Mouse (Mus musculus): ENCODE data around the gene Pkd1l2. TPM values are rescaled to one million over a fixed set of nuclear protein-coding genes. Genes with fewer than 3 reads are reported as not detected.

The Pkd1l2 gene
- total RNA-seq, 2 experiments from 2014 or later, result 1.5 to 3.1 TPM

GRCm38 (mm10) chr8:117039843-117040242 lies 42.4 kb downstream of the Pkd1l2 start:
- DNase-seq (ENCODE audit: low spot score in 2 of 2), result no peak

- DNase-seq (ENCODE audit: low spot score in 2 of 2), result no peak
These were observed 44.8 kb downstream of the Pkd1l2 start for GRCm38 (mm10) chr8:117037374-117037935.

GRCm38 (mm10) chr8:117033393-117033792 lies 48.9 kb downstream of the Pkd1l2 start:
- no peak for DNase-seq (ENCODE audit: low spot score in 2 of 2)

GRCm38 (mm10) chr8:117032609-117033008 lies 49.6 kb downstream of the Pkd1l2 start:
- no peak for DNase-seq (ENCODE audit: low spot score in 2 of 2)

- DNase-seq (ENCODE audit: low spot score in 2 of 2), result no peak
These were observed 50.8 kb downstream of the Pkd1l2 start for GRCm38 (mm10) chr8:117031476-117031875.

- no peak for DNase-seq (ENCODE audit: low spot score in 2 of 2)
These were observed 53.6 kb downstream of the Pkd1l2 start for GRCm38 (mm10) chr8:117028686-117029085.

- DNase-seq (ENCODE audit: low spot score in 2 of 2), result no peak
These were observed 54.6 kb downstream of the Pkd1l2 start for GRCm38 (mm10) chr8:117027601-117028000.

GRCm38 (mm10) chr8:117022297-117022993 lies 59.8 kb downstream of the Pkd1l2 start:
- no peak for DNase-seq (ENCODE audit: low spot score in 2 of 2)

GRCm38 (mm10) chr8:117019323-117020275 lies 62.6 kb downstream of the Pkd1l2 start:
- DNase-seq (ENCODE audit: low spot score in 2 of 2), result no peak

GRCm38 (mm10) chr8:117017896-117018295 lies 64.4 kb downstream of the Pkd1l2 start:
- no peak for DNase-seq (ENCODE audit: low spot score in 2 of 2)

- DNase-seq (ENCODE audit: low spot score in 2 of 2), result no peak
These were observed 65.2 kb downstream of the Pkd1l2 start for GRCm38 (mm10) chr8:117017006-117017405.

GRCm38 (mm10) chr8:117015670-117016069 lies 66.6 kb downstream of the Pkd1l2 start:
- no peak for DNase-seq (ENCODE audit: low spot score in 2 of 2)

GRCm38 (mm10) chr8:117011366-117011765 lies 70.9 kb downstream of the Pkd1l2 start:
- DNase-seq (ENCODE audit: low spot score in 2 of 2), result no peak

- no peak for DNase-seq (ENCODE audit: low spot score in 2 of 2)
These were observed 88.1 kb downstream of the Pkd1l2 start for GRCm38 (mm10) chr8:116994016-116994716.

- peak; percentile 95 to 99 for DNase-seq (ENCODE audit: low spot score in 2 of 2)
These were observed 89.0 kb downstream of the Pkd1l2 start, which contains the start of gene Gcsh for GRCm38 (mm10) chr8:116993095-116993867. Gene Gcsh, minus strand, starts transcription at chr8:116993537.

- no peak for DNase-seq (ENCODE audit: low spot score in 2 of 2)
These were observed 89.9 kb downstream of the Pkd1l2 start for GRCm38 (mm10) chr8:116992176-116992971.

GRCm38 (mm10) chr8:116991241-116991640 lies 91.0 kb downstream of the Pkd1l2 start:
- DNase-seq (ENCODE audit: low spot score in 2 of 2), result no peak

GRCm38 (mm10) chr8:116989842-116990241 lies 92.4 kb downstream of the Pkd1l2 start:
- no peak for DNase-seq (ENCODE audit: low spot score in 2 of 2)

- peak in 1 of 2 experiments; percentile 45 for DNase-seq (ENCODE audit: low spot score in 2 of 2)
These were observed 102.1 kb downstream of the Pkd1l2 start for GRCm38 (mm10) chr8:116980117-116980516.

All from adrenal gland, postnatal 4 days (tissue).